Mouse (Mus musculus): Measurements from ENCODE around the gene Rasa4. TPM values are rescaled to one million over a fixed set of nuclear protein-coding genes. Genes with fewer than 3 reads are reported as not detected.

Gene Rasa4
- polyA plus RNA-seq (2015; fragmentation: Nextera tagmentation; extraction: Ambion mirVana): 9.6 and 9.7 TPM in 2 replicates

DNA sequence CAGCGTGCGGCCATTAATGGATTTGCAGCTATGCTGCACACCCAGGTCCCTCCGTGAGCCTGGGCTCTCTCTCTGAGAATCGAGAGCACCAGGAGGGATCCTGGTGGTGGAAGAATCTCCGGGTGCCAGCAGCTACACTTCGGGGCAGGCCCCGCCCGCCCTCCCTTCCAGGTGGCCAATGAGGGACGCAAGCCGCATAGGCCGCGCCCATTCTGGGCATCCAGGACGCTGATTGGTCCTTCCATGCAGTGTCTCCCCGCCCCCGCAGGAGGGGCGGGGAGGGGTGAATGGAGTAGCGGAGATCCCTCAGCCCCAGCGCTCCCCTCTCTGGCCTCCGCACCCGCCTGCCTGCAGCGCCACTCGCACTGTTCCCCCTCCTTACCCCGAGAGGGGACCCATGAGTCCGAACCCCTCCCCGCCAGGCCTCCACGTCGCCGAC is at the start of gene Rasa4:
TSS of gene Rasa4 (plus strand) at position 248 of the 439 bp plus-strand sequence.
- Histone ChIP-seq H3K9me3 (replicated peaks; ENCODE audit: control insufficient read depth, low read length) (no peaks in the 10 kb centered on the region), H3K9ac (ENCODE audit: low read length) (peak within 1 kb of the TSS; percentile 76), H3K4me3 (replicated peaks; ENCODE audit: low read length) (peak within 1 kb of the TSS; percentile 66), H3K36me3 (ENCODE audit: control insufficient read depth, insufficient read depth, low read length) (no peaks in the 10 kb centered on the region), H3K27ac (ENCODE audit: low read length) (no peak within 1 kb of the TSS), H3K4me2 (ENCODE audit: low read depth, low read length) (peak within 1 kb of the TSS; percentile 95), H3K27me3 (ENCODE audit: control insufficient read depth, insufficient read depth, low read length) (no peaks in the 10 kb centered on the region), H3K4me1 (ENCODE audit: control insufficient read depth, insufficient read depth, low read length) (peaks cover 17% of the 10 kb centered on the region)
- WGBS: 1% methylated on average over 28 of the region's 28 CpGs
- peak; percentile 97 for ATAC-seq (ENCODE audit: insufficient read depth, low FRiP score)

DNA sequence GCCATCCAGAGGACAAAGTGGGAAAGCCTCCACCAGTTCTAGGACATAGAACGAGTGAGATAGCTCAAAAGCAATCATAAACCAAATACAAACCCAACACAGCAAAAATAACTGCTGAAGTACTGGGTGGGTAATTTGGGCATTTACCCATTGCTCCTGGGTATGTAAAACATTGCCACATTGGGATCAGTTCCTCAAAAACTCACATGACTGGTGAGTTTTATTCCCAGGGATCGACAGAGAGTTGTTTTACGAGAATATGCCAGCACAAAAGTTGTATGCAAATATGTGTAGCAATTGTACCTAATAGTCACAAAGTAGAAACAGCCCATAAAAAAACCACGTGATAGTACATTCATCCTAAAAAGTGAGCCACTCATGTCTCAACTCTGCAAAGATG is 48.8 kb upstream of the Rasa4 start:
- H3K4me1 ChIP-seq (ENCODE audit: control insufficient read depth, insufficient read depth, low read length): no peaks in the 10 kb centered on the region
- H3K36me3 ChIP-seq (ENCODE audit: control insufficient read depth, insufficient read depth, low read length): peaks cover 5% of the 10 kb centered on the region; the same call in 1 of the 2 replicates
- no peak for ATAC-seq (ENCODE audit: insufficient read depth, low FRiP score)
- WGBS: 86% methylated on average over 4 of the region's 4 CpGs
- H3K9me3 ChIP-seq (replicated peaks; ENCODE audit: control insufficient read depth, low read length): no peaks in the 10 kb centered on the region
- H3K27ac ChIP-seq (ENCODE audit: low read length): no peak overlapping the region
- no peaks in the 10 kb centered on the region for H3K27me3 ChIP-seq (ENCODE audit: control insufficient read depth, insufficient read depth, low read length)
- H3K4me3 ChIP-seq (replicated peaks; ENCODE audit: low read length): no peak overlapping the region
- H3K4me2 ChIP-seq (ENCODE audit: low read depth, low read length): no peak overlapping the region
- no peak overlapping the region for H3K9ac ChIP-seq (ENCODE audit: low read length)

DNA sequence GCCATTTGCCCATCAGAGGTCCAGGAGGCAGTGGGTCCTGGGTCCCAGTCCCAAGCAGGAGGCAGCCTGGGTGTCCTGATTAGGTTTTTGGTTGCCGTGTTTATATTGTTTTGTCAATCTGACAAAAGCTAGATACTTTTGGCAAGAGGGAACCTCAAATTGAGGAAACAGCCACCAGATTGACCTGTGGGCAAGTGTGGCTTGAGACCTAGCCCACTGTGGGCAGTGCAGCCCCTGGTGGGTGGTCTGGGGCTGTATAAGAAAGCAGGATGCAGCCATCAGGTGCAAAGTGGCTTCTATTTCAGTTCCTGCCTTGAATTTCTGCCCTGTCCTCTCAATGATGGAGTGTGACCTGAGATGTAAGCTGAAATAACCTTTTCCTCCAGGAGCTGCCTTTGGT is 48.4 kb upstream of the Rasa4 start:
- WGBS: 81% methylated on average over 1 of the region's 1 CpGs
- no peak overlapping the region for H3K27ac ChIP-seq (ENCODE audit: low read length)
- ATAC-seq (ENCODE audit: insufficient read depth, low FRiP score): no peak

DNA sequence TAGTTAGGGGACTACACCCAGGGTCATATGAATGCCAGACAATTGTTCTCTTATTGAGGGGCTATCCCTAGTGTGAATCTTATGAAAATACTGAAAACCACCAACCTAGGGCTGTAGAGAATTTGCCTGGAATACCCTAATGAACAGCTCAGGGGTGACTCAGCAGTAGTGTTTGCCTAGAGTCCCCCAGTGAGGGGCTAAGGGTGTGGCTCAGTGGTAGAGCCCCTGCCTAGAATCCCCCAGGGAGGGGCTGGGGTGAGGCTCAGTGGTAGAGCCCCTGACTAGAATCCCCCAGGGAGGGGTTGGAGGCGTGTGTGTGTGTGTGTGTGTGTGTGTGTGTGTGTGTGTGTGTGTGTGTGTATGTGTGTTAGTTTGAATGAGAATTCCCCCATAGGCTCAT is 47.0 kb upstream of the Rasa4 start:
- H3K9ac ChIP-seq (ENCODE audit: low read length): no peak overlapping the region
- no peak overlapping the region for H3K4me2 ChIP-seq (ENCODE audit: low read depth, low read length)
- ATAC-seq (ENCODE audit: insufficient read depth, low FRiP score): no peak
- 93% methylated on average over 1 of the region's 1 CpGs for WGBS
- H3K4me3 ChIP-seq (replicated peaks; ENCODE audit: low read length): no peak overlapping the region
- H3K27me3 ChIP-seq (ENCODE audit: control insufficient read depth, insufficient read depth, low read length): no peaks in the 10 kb centered on the region
- no peaks in the 10 kb centered on the region; the same call in 1 of the 2 replicates for H3K36me3 ChIP-seq (ENCODE audit: control insufficient read depth, insufficient read depth, low read length)
- H3K9me3 ChIP-seq (replicated peaks; ENCODE audit: control insufficient read depth, low read length): no peaks in the 10 kb centered on the region
- H3K27ac ChIP-seq (ENCODE audit: low read length): no peak overlapping the region
- H3K4me1 ChIP-seq (ENCODE audit: control insufficient read depth, insufficient read depth, low read length): peaks cover 3% of the 10 kb centered on the region; the same call in 1 of the 2 replicates

More for the DNA sequence above, 48.4 kb upstream of the Rasa4 start:
- Histone ChIP-seq H3K4me1 (ENCODE audit: control insufficient read depth, insufficient read depth, low read length) (no peaks in the 10 kb centered on the region), H3K9me3 (replicated peaks; ENCODE audit: control insufficient read depth, low read length) (no peaks in the 10 kb centered on the region), H3K9ac (ENCODE audit: low read length) (no peak overlapping the region), H3K36me3 (ENCODE audit: control insufficient read depth, insufficient read depth, low read length) (peaks cover 5% of the 10 kb centered on the region; the same call in 1 of the 2 replicates), H3K4me2 (ENCODE audit: low read depth, low read length) (no peak overlapping the region), H3K4me3 (replicated peaks; ENCODE audit: low read length) (no peak overlapping the region), H3K27me3 (ENCODE audit: control insufficient read depth, insufficient read depth, low read length) (no peaks in the 10 kb centered on the region)

DNA sequence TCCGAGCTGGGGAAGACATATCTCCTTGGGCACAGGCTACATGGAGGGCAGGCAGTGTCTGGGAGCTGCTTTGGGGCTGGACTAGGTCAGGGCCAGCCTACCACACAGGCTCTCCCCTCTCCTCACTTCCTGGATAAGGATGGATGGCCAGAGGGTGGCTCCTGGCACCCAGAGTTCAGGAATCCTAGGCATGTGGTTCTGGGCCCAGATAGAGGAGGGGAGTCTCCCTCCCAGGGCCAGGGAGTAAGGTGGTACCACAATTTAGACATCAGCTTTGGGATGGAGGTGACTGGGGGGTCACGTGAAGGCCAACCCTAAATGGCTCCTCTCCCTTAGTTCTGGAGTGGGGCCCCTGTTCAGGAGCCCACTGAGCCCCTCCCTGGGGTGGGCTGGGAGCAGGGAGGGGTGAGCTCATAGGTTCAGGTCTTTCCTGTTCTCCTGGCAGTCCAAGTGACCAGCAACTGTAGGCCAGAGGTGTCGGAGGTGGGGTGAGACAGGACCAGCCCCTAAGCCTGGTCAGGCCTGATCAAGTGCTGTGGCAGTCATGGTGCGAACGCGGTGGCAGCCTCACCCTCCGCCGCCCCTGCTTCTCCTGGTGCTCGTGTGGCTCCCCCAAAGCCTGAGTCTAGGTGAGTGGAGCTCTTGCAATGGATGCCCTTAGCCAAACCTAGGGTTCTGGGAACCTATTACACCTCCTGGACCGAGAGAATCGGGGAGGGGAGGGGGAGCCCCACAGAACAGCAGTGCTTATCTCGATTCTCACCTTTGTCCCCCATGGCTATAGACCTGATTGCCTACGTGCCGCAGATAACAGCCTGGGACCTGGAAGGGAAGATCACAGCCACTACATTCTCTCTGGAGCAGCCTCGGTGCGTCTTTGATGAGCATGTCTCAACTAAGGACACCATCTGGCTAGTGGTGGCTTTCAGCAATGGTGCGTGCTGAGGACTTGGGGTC is 45.2 kb upstream of the Rasa4 start, which contains the start of gene Upk3b:
TSS of gene Upk3b (plus strand) at position 239 of the 957 bp plus-strand sequence.
- WGBS: 57% methylated on average over 17 of the region's 17 CpGs
- Histone ChIP-seq H3K27me3 (ENCODE audit: control insufficient read depth, insufficient read depth, low read length) (no peaks in the 10 kb centered on the region), H3K4me3 (replicated peaks; ENCODE audit: low read length) (peak within 1 kb of the TSS; percentile 18), H3K4me1 (ENCODE audit: control insufficient read depth, insufficient read depth, low read length) (peaks cover 3% of the 10 kb centered on the region; the same call in 1 of the 2 replicates), H3K4me2 (ENCODE audit: low read depth, low read length) (peak within 1 kb of the TSS; percentile 5; the same call in 1 of the 2 replicates), H3K27ac (ENCODE audit: low read length) (peak within 1 kb of the TSS; percentile 24; the same call in 1 of the 2 replicates), H3K9ac (ENCODE audit: low read length) (no peak within 1 kb of the TSS), H3K36me3 (ENCODE audit: control insufficient read depth, insufficient read depth, low read length) (no peaks in the 10 kb centered on the region), H3K9me3 (replicated peaks; ENCODE audit: control insufficient read depth, low read length) (no peaks in the 10 kb centered on the region)
- peak; percentile 74 for ATAC-seq (ENCODE audit: insufficient read depth, low FRiP score)

DNA sequence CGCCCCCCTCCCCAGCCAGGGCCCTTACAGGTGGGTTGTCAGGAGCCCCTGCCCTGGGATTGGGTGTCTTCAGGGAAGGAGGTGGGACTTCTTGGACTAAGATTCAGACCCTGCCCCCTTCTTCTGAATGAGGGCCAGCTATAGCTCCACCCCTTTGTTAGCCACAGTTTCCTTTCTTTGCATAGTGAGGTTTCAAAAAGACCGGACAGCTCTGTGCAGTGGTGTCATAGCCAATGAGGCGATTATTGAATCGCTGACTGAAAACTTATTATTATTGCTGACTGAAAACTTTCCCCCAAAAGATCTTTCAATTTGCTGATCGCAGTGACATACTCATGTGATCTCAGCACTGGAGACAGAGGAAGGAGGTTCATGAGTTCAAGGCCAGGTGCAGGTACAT is 43.5 kb upstream of the Rasa4 start:
- H3K27me3 ChIP-seq (ENCODE audit: control insufficient read depth, insufficient read depth, low read length): no peaks in the 10 kb centered on the region
- WGBS: 41% methylated on average over 5 of the region's 5 CpGs
- no peak overlapping the region for H3K27ac ChIP-seq (ENCODE audit: low read length)
- no peak overlapping the region for H3K9ac ChIP-seq (ENCODE audit: low read length)
- H3K4me2 ChIP-seq (ENCODE audit: low read depth, low read length): no peak overlapping the region
- H3K4me3 ChIP-seq (replicated peaks; ENCODE audit: low read length): no peak overlapping the region
- H3K4me1 ChIP-seq (ENCODE audit: control insufficient read depth, insufficient read depth, low read length): peaks cover 3% of the 10 kb centered on the region; the same call in 1 of the 2 replicates
- ATAC-seq (ENCODE audit: insufficient read depth, low FRiP score): 0 out of 2 replicates have a peak, but pooled peaks have one; percentile 30
- no peaks in the 10 kb centered on the region for H3K36me3 ChIP-seq (ENCODE audit: control insufficient read depth, insufficient read depth, low read length)
- H3K9me3 ChIP-seq (replicated peaks; ENCODE audit: control insufficient read depth, low read length): no peaks in the 10 kb centered on the region

DNA sequence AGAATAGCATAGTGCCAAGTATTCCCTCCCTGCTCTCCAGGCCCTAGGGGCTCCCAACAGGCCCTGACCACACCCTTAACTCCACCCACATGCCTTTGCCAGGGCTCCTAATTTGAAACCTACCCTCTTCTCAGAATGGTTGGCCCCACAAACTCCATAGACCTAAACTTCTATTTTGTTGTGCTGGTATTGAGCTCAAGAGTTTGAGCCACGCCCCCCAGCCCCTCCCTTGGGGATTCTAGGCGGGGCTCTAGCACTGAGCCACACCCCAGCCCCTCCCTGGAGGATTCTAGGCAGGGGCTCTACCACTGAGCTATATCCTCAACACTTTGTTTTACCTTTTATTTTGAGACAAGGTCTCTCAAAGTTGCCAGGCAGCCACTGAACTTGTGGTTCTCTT is 42.5 kb upstream of the Rasa4 start:
- no peaks in the 10 kb centered on the region for H3K36me3 ChIP-seq (ENCODE audit: control insufficient read depth, insufficient read depth, low read length)
- WGBS: 27% methylated on average over 2 of the region's 2 CpGs
- H3K4me3 ChIP-seq (replicated peaks; ENCODE audit: low read length): no peak overlapping the region
- H3K4me2 ChIP-seq (ENCODE audit: low read depth, low read length): no peak overlapping the region
- H3K27me3 ChIP-seq (ENCODE audit: control insufficient read depth, insufficient read depth, low read length): no peaks in the 10 kb centered on the region
- H3K4me1 ChIP-seq (ENCODE audit: control insufficient read depth, insufficient read depth, low read length): peaks cover 3% of the 10 kb centered on the region; the same call in 1 of the 2 replicates
- H3K27ac ChIP-seq (ENCODE audit: low read length): no peak overlapping the region
- no peak overlapping the region for H3K9ac ChIP-seq (ENCODE audit: low read length)
- no peaks in the 10 kb centered on the region for H3K9me3 ChIP-seq (replicated peaks; ENCODE audit: control insufficient read depth, low read length)
- ATAC-seq (ENCODE audit: insufficient read depth, low FRiP score): no peak

DNA sequence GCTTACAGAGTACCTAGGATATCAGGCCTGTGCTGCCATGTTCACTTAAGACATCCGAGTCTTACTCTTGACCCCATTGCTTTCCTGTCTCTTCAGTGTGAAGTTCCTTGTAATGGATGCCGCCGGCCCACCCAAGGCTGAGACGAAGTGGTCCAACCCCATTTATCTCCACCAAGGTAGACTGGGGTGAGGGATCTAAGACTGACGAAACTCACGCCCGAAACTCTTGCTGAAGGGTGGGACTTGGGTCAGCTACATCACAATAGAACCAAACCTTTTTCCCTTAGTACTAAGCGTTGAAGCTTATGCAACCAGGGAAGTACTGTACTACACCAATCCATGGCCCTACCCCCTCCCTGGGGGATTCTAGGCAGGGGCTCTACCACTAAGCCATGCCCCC is 42.0 kb upstream of the Rasa4 start:
- WGBS: 93% methylated on average over 8 of the region's 8 CpGs
- Histone ChIP-seq H3K4me3 (replicated peaks; ENCODE audit: low read length) (no peak overlapping the region), H3K9me3 (replicated peaks; ENCODE audit: control insufficient read depth, low read length) (no peaks in the 10 kb centered on the region), H3K4me2 (ENCODE audit: low read depth, low read length) (no peak overlapping the region), H3K4me1 (ENCODE audit: control insufficient read depth, insufficient read depth, low read length) (peaks cover 3% of the 10 kb centered on the region; the same call in 1 of the 2 replicates), H3K36me3 (ENCODE audit: control insufficient read depth, insufficient read depth, low read length) (no peaks in the 10 kb centered on the region), H3K27ac (ENCODE audit: low read length) (no peak overlapping the region), H3K9ac (ENCODE audit: low read length) (no peak overlapping the region), H3K27me3 (ENCODE audit: control insufficient read depth, insufficient read depth, low read length) (no peaks in the 10 kb centered on the region)
- no peak for ATAC-seq (ENCODE audit: insufficient read depth, low FRiP score)

DNA sequence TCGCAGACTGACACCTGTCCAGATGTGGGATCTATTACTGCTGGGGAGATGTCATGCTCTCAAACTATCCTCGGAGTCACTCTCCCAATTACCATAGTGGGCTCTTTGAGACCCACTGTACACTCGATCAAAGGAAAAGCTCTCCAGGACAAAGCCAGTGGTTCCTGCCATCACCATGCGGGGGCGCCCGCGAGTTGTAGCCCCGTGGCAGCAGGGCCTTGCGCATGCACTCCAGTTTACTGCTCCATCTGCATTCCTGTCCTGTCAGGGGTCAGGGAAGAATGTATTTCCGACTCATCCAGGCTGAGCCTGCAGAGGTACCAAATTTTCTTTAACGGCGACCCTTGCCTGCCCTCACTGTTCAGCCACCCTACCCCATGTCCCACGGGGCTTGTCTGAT is 38.9 kb upstream of the Rasa4 start:
- H3K4me2 ChIP-seq (ENCODE audit: low read depth, low read length): no peak overlapping the region
- 65% methylated on average over 13 of the region's 13 CpGs for WGBS

More for the DNA sequence above, 38.9 kb upstream of the Rasa4 start:
- no peak overlapping the region for H3K9ac ChIP-seq (ENCODE audit: low read length)
- no peak overlapping the region for H3K27ac ChIP-seq (ENCODE audit: low read length)
- peaks cover 3% of the 10 kb centered on the region; the same call in 1 of the 2 replicates for H3K4me1 ChIP-seq (ENCODE audit: control insufficient read depth, insufficient read depth, low read length)
- no peak overlapping the region for H3K4me3 ChIP-seq (replicated peaks; ENCODE audit: low read length)
- H3K27me3 ChIP-seq (ENCODE audit: control insufficient read depth, insufficient read depth, low read length): no peaks in the 10 kb centered on the region
- no peaks in the 10 kb centered on the region for H3K36me3 ChIP-seq (ENCODE audit: control insufficient read depth, insufficient read depth, low read length)
- ATAC-seq (ENCODE audit: insufficient read depth, low FRiP score): no peak
- no peaks in the 10 kb centered on the region for H3K9me3 ChIP-seq (replicated peaks; ENCODE audit: control insufficient read depth, low read length)

Data from stomach, embryonic 16.5 days (tissue).